Mouse (Mus musculus): ENCODE results near the gene Vmn1r117.
"Not testable (repeated sequence)": the region's sequence is repeated elsewhere in the genome, so short reads cannot be mapped to it uniquely, and the experiment has no call there.

Gene Vmn1r117

GRCm38 (mm10) chr7:20884021-20884420, at the start of gene Vmn1r117:
TSS of gene Vmn1r117 (minus strand) at chr7:20884121.
- not testable (repeated sequence) for DNase-seq (ENCODE audit: low spot score)

DNA sequence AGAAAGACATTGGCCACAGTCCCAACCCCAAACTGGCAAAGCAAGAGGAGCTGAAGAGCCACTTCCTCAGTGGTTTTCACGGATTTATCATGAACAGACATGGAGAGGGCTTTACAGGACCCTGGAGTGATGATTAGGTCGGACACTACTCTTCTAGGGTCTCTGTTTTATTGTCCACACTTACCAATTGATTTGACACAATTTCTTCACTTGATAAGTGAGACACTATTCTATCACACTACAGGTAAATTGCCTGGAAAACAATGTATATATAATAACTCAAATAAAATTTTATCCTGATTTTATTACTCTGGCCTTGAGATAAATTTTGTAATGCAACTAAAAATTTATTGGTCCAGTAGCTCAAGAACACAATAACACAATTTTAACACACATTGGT, 28.3 kb upstream of the Vmn1r117 start, which contains the start of gene Vmn1r118:
TSS of gene Vmn1r118 (minus strand) at position 101 of the 400 bp plus-strand sequence.
- not testable (repeated sequence) for DNase-seq (ENCODE audit: low spot score)

DNA sequence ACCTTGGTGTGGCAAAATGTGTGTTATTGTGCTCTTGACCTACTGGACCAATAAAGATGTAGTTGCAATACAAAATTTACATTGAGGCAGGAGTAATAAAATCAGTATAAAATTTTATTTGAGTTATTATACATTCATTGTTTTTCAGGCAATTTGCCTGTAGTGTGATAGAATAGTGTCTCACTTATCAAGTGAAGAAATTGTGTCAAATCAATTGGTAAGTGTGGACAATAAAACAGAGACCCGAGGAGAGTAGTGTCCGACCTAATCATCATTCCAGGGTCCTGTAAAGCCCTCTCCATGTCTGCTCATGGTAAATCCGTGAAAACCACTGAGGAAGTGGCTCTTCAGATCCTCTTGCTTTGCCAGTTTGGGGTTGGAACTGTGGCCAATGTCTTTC, 12.0 kb downstream of the Vmn1r117 start, which contains the start of gene Vmn1r116:
TSS of gene Vmn1r116 (plus strand) at position 301 of the 400 bp plus-strand sequence.
- not testable (repeated sequence) for DNase-seq (ENCODE audit: low spot score)

- DNase-seq (ENCODE audit: low spot score), result not testable (repeated sequence)
Observed at GRCm38 (mm10) chr7:20844885-20845284, 39.0 kb downstream of the Vmn1r117 start, which contains the start of gene Vmn1r115. TSS of gene Vmn1r115 (minus strand) at chr7:20844985.

Measured in retina, embryonic 14.5 days (tissue).